Mouse (Mus musculus) right cerebral cortex, postnatal 10 days (tissue): ENCODE results near the gene 1110032F04Rik.
"Not testable (repeated sequence)": the region's sequence is repeated elsewhere in the genome, so short reads cannot be mapped to it uniquely, and the experiment has no call there.

Experiments
- DNase-seq, 2 experiments: peaks; one replicate each; pipeline ENCODE4 v3.0.0; 2021; ENCODE audit warnings: low spot score in 2 of 2

1110032F04Rik gene

DNA sequence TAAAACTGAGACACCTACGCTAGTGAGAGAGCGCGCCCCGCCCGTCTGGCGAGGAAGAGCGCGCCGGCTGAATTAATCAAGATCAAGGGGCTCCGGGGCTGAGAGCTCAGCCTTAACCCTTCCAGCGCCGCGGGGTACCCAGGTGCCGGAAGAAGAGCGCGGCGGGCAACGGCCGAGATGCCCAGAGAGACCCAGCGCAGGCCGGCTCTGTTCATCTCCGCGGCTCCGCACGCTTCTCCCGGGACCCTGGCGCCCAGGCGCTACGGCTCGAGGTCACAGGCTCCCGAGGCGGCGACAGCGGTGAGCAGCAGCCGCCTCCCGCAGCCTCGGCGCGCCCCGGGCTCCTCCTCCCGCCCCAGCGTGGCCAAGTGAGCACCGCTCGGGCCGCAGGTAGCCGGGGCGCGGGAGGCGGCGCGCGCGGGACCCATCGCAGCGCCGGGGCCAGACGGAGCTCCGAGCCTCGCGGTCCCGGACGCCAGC lies at the start of gene 1110032F04Rik:
TSS of gene 1110032F04Rik (plus strand) at position 376 of the 480 bp plus-strand sequence.
- peak; percentile 63 to 73 for DNase-seq

DNA sequence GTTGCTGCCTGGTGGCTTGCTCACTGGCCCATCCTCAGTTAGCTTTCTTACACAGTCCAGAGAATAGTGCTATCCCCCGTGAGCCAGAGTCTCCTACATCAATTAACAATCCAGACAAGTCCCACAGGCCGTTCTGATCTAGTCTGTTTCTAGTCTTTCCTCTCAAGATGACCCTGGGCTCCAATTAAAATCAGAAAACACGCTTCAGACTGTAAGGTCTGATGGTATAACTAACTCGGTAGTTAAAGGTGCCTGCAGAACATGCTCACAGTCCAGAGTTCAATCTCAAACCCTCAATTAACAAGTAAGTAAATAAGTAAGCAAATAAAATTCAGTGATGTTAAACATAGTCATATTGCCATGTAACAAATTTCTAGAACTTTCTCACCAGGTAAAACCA lies 48.0 kb upstream of the 1110032F04Rik start:
- no peak for DNase-seq

DNA sequence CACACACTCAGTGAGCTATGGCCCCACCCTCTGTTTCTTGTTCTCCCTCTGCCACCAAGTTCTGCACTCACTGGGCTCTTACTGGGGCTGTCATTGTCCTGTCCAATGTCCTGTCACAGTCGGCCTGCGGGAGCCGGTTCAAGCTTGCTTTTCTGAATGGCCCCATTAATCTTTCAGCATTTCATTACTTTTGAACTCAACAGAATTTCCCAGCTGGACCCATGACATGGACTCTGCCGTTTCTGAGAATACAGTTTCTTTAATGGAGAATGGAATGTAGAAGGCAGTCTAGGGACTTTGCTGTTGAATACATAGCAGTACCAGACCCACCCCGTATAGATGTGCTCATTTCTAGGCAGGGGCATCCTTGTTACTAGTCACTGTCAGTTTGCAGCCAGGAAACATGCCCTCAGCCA lies 47.5 kb upstream of the 1110032F04Rik start:
- peak; percentile 38 to 39 for DNase-seq

DNA sequence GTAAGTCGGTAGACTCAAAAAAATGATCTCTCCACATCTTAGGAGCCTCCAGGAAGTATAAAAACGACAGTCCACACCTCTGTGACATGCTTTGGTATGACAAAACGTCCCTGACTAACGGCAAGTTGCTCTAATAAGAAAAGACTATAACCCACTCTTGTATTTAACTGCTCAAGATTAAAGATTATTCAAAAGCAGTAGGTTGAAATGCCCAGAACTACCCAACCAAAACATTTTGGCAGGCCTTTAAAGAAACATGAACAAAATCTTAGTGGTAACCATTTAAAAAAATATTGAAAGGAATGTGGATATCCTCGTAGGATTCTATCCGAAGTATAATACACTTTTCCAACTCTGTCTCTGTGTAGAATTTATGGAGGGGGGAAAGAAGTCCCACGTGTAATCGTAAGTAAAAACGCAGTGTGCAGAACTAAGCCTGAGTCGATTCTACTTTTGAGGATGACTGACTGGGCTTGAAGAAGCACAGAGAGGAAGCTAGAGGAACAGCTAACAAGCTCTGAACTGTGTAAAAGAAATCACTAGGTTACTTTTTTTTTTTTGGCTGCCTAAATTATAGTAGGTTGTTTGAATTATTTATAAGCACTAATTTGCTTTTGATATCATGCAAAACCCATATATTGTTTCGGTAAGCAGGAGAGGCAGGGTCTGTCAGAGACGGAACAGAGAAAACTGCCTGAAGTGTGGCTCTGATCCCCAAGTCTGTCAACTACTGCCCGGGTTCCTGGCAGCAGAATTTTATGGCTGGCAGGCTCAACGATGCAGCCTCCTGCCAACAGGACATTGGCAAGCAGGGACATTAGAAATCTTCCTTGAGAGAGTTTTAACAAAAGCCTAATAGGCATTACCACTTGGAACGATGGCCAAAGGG lies 45.3 kb upstream of the 1110032F04Rik start:
- peak; percentile 75 to 79 for DNase-seq

DNA sequence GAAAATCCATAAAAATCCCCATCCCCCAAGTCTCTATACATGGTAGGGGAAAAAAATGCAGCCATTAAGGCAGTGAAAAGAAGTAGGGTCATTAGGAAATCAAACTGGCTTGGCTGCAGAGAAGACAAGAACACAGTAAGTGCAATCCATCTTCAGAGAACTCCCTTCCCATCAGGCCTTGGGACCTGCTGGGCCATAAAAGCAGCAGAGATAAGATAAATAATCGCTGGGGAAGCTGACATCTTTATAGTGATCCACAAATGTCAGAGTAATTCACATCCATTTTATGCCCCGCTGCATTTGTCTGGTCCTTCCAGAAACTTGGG lies 44.7 kb upstream of the 1110032F04Rik start:
- no peak for DNase-seq

DNA sequence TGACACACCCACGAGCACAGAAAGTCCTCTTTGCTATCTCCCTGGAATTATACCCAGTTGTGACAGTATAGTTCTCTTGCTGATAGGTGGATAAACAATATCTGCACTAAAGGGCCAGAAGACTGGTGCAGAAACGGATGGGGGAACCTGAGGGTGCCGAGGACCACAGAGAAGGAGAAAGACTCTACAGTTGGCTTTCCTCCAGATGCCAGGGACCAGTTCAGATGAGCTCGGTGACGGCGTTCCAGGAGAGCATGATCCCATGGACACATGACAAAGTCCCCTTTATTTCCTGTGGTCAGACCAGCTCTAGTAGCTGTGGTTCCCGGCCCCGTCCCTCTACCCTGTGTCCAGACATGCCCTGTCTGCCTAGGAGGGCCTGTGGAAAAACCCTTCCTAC lies 44.2 kb upstream of the 1110032F04Rik start:
- DNase-seq, result no peak

DNA sequence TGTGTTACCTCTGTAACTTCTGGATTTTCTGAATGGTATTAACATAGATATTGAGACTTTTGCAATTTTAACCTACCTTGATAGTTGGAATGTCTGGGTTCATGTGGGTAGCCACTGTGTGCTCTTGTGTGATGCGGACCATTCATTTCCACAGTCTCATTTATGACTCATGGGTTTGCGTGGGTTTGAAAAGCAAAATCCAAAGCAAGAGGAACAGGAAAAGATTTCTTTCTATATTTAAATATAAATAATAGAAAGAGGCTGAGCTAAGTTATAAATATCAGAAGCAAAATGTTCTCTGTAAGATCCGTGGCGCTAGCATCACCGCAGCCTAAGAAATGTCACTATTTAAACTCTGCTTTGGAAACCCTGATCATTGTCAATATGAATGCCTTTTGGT lies 41.7 kb upstream of the 1110032F04Rik start:
- no peak for DNase-seq

DNA sequence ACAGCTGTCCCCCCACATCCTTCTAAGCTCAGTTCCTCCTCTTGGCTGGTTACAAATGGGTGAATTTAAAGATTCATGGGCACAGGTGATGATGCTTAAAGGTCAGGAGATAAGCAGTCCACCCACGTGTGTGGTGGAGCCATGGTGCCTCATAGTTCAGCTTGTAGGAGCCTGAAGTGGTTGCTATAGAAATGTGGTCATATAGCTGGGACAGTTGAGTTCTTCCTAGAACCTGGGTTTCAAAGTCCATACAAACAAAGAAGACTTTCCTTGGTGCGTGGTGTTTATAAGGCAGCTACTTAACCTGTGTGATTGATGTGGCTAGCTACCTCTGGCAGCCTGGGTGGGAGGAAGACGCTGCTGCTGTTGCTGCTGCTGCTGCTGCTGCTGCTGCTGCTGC lies 39.4 kb upstream of the 1110032F04Rik start:
- DNase-seq, result no peak

DNA sequence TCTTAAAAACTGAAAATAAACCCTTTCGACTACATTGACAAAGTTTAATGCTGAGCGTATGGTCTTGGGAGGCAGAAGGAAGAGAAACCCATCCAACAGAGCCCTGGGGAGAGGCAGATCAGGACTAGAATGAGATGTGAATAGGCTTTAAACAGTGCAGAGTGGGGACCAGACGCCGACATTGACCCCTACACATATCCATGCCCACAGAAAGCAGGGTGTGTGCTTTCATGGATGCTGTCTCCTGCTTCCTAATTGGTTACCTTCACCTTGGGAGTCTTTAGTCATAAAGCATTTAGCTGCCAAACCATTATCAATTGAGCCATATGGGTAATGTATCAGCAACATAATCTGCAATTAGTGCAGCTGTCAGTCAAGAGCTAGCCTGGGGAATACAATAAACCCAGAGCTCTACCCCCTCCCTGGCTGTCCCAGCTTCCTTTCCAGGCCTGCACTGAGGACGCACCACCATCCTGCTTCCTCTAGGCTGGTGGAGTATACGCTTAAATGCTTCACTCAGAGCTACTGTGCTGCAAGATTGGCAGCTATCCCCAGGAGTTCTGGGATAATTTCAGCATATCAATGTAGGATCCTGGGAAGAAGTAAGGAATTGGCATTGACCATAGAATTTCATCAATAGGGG lies 32.4 kb upstream of the 1110032F04Rik start:
- DNase-seq, result no peak

DNA sequence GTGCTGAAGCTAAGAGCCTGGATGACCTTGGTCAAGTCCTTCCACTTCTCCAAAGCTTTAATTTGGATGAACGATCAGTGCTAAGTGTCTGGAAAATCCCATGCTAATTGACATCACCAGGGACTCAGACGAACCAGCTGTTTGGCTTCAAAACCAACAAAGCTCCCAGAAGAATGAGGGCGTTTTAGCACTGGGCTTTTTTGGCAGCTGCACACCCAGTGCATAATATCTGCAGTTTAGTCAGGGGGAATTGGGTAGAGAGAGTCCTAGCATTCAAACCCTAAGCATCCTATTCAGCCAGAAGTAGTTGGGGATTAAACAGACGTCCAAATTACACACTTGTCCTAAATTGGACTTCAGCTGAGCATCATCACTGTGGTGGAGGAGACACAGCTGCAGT lies 29.2 kb upstream of the 1110032F04Rik start:
- peak in 1 of 2 experiments; percentile 34 for DNase-seq

DNA sequence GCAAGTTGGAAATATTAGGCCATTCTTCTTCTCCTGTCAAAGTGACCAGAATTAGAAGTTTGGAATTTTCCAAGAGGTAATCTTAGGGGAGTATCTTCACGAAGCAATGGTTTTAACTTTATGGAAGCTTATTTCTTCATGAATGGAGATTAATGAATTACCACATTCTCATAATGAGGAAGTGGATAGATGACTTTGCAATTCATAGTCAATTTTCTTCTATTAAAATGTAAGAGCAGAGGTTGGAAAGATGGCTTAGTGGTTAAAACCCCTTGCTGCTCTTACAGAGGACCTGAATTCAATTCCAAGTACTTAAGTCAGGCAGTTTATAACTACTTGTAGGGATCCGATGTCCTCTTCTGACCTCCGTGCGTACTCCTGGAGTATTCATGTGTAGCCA lies 25.4 kb upstream of the 1110032F04Rik start:
- DNase-seq, result no peak

DNA sequence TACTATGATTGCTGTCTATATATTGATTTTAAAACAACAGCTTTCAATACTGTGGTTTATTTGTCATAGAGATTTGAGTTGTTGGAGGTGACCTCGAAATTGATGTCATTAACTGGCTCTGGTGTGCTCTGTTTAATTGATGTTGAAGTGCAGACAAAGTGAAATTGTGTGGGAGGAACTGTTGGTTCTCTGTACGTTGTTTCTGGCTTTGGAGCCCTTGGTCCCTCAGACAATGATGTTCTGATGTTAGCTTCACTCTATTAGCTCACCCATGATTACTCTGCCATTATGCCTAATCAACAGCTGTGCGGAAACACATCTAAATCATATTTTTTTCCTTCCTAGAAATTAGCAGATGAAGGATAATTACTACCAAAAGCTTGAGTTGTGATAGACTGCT lies 21.1 kb upstream of the 1110032F04Rik start:
- DNase-seq, result no peak

DNA sequence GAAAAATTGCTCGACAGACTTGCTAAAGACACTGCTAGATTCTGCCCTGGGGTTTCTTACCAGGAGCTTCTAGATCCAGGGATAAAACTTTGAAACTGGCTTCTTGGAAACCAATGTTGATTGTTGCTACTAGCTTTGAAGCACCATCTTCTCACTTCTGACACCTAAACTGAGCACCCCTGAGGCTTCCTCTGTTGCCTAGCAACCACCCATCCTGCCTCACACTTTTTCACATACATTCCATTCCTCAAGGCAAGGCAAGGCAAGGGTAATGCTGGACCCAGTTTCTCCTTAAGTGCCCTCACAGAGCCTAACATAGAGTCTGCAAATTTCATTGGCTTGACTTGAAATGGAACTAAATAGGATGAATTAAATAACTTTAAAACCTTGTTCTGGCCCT lies 17.0 kb upstream of the 1110032F04Rik start:
- DNase-seq, result peak in 1 of 2 experiments; percentile 47

DNA sequence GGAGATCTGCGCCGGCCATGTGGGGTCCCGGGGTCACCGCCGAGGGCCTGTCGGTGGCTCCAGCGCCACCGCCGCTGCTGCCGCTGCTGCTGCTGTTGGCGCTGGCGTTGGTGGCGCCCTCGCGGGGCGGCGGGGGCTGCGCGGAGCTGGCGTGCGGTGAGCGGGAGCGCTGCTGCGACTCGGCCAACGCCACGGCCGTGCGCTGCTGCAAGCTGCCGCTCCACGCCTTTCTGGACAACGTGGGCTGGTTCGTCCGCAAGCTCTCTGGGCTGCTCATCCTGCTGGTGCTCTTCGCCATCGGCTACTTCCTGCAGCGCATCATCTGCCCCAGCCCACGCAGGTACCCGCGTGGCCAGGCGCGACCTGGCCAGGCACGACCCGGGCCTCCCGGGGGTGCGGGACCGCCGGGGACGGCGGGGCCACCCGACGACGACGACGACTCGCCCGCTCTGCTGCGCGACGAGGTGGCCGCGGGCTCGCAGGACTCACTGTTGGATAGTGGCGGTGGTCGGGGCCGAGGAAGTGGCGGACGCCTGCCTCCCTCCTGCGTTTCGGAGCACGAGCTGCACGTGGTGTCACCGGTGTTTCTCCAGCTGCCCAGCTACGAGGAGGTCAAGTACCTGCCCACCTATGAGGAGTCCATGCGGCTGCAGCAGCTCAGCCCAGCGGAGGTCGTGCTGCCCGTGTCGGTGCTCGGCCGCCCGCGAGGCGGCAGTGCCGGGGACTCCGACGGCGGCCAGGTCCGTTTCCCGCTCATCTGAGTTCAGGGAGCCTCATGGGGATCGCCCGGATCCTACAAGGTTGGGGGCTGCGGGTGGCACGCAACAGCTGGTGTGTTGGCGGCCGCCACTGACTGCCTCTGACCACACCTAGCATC lies 543 bp downstream of the 1110032F04Rik start:
- DNase-seq, result peak; percentile 57

DNA sequence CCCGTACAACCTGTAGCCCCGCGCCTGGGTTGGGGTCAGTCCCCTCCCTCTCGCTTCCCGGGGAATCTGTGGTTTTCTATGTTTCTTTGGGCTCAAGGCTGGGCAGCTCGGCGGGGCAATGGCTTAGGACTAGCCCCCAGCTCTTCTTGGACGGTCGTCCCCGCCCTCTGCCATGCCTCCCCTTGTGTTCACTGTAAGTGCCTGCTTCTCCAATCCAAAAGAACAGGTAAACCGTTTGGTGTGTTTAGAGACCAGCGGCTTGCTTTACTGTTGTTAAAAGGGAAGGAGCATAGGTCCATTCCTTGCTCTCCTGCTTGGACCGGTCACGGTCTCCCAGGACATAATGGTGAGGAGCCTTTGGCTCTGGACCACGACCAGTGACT lies 1.2 kb downstream of the 1110032F04Rik start:
- DNase-seq, result no peak

DNA sequence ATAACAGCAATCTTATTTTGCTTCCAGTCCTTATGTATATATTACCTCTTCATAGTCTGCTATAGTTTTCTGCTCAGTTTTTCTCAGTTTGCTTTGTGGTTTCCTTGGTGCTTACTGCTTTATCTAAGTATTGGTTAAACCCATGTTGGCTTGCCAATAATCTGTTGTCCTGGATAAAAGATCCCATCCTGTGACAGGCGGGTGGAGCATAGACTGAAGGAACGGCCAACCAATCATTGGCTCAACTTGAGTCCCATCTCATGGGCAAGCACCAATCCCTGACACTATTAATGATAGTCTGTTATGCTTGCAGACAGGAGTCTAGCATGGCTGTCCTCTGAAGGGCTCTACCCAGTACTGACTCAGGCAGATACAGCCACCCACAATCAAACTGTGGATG lies 4.7 kb downstream of the 1110032F04Rik start:
- DNase-seq, result no peak

DNA sequence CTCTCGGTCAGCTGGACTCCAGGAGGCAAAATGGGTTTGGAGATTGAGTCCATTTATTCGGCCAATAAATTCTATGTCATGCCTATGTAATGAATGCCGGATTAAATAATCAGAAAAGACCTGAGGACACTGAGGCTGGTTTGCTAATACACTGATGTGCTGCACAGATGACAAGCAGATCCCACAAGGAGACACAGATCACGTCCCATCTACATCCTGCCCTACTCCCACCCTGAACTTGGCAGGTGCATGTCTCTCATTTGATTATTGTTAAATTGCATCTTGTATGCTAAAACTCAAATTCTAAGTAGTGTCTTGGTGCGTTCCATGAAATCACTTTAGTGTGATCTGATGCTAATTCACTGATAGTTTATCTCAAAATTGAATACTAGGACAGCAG lies 17.5 kb downstream of the 1110032F04Rik start:
- no peak for DNase-seq

DNA sequence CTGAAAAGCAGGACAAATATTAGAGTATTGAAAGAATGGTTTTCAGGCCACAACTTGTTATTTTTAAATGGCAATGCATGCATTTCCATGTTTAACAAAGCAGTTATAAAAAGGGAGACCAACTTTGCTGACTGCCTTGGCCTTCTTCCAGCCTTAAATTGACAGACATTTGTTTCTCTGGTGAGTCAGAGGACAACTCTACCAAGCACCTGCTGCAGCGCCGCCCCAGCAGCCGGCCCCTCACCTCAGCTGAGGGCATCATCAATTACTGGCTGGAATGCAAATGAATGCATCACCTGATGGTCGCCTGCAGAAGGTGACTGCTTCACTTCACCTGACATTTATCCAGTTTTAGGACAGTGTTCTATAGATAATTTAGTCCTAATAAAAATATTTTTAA lies 26.0 kb downstream of the 1110032F04Rik start:
- no peak for DNase-seq

DNA sequence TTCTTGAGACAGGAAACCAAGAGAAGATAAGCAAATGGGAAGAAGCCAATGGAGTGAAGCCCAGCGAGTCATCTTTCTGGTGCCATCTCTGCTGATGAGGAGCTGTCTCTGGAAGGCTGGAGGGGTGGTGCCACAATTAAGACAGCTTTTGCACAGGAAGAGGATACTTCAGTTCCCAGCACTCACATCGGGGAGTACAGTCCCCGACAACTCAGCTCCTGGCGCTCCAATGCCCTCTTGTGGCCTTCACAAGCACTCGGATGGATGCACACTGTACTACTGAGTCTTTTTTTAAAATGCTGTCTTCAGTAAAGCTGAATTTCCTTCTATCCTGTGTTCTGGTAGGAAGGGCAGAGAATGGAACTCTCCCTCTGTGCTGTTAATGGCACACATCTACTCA lies 27.8 kb downstream of the 1110032F04Rik start:
- DNase-seq, result no peak

DNA sequence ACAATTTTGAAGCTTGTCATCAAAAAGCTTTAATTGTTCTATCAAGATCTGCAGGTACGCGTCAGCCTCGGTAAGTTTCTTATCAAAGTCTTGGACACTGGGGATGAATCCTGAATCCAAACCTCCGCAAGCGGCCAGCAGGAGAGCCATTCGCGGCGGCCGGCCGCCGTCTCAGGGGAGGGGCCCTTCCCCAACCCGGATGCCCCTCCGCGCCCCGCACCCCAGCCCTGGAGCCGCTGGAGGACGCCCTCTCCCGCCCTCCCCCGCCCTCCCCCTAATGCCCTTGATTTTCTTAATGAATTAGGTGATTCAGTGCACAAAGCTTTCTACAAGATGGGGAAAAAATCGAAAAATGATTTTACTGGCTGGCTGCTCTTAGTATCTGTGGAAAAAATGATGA lies 33.2 kb downstream of the 1110032F04Rik start:
- DNase-seq, result not testable (repeated sequence)

DNA sequence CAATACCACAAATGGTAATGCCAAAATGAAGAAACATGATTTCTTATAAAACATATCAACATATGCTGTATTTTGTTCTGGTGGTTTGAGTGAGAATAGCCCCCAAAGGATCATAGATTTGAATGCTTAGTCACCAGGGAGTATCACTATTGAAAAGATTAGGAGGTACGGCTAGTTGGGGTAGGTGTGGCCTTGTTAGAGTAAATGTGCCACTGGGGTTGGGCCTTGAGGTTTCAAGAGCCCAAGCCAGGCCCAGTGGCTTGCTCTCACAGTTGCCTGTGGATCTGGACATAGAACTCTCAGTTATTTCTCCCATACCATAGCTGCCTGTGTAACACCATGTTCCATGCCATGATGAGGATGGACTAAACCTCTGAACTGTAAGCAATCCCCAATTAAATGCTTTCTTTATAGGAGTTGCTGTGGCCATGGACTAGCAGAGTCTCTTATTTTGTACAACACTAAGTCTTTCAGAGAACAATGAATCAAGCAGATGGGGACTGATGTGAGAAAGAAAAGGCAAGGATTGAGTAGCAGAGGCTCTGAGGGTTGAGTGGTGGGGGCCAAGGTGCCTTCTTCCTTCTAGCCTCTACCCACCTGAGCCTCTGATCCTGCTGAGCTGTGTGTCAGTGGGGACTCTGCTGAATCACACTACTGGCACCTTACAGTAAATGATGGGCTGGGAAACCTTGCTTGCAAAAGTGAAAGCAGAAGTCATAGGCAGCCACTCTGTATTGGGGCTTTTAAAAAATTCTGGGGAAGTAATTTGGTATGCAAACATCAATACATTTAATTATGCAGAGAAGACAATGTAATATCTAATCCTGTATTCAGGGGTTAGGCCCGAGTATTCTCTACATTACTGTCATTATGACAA lies 35.8 kb downstream of the 1110032F04Rik start:
- no peak for DNase-seq
